Mouse (Mus musculus): ENCODE results near the gene Slc15a1.

DNA sequence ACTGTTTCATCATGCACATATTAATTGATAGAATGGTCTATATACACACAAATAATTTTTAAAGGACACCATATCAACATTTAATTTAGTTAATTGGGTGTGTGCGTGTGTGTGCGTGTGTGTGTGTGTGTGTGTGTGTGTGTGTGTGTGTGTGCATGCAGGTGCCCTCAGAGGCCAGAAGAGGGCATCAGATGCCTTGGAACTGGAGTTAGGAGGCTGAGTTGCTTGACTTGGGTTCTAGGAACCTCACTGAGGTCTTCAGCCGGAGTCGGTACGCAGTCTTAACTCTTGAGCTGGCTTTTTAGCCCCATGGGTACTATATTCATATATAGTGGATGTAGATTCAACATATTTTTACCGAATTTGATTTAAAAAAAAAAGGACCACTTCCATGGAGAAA, 37.4 kb downstream of the Slc15a1 start:
- TF ChIP-seq POLR2A (IDR thresholded peaks at IDR 0.05; ENCODE audit: low read depth, low read length): no peak
- no peak for TF ChIP-seq CTCF (conservative IDR thresholded peaks at IDR 0.05; ENCODE audit: insufficient read depth, insufficient read length, low read depth, low read length)

Data from kidney, adult 2 months (tissue).